Mouse (Mus musculus) limb, embryonic 14.5 days (tissue): ENCODE measurements at regions not wholly inside any gene's neighbourhood (a gene's known extent, or its start where the extent isn't known, plus 50 kb on each side); places are given as distances from the start of the nearest gene placed in this dataset.

ENCODE experiments used
- ATAC-seq: fragments of 200-750 bp; cut with Nextera tagmentation; 2 replicates; pipeline ENCODE4 v1.8.0; 2017; ENCODE audit warnings: low read depth, moderate number of reproducible peaks, moderate TSS enrichment; ENCODE audit not compliant: low FRiP score
- DNase-seq: peaks from one replicate; pipeline ENCODE4 v3.0.0-alpha.2; 2015; ENCODE audit warnings: low spot score
- H3K27ac ChIP-seq: fragments of 300-500 bp; sonication (generic); replicated peaks from 2 replicates; pipeline ENCODE4 v1.5.1; 2014; ENCODE audit warnings: low read depth, mild to moderate bottlenecking, low read length, moderate library complexity, mixed read lengths
- H3K27me3 ChIP-seq: fragments of 300-500 bp; sonication (generic); 2 replicates; pipeline ENCODE4 v1.6.1; 2014; ENCODE audit warnings: low read length, mixed read lengths; ENCODE audit not compliant: control insufficient read depth, insufficient read depth
- H3K36me3 ChIP-seq: fragments of 300-500 bp; sonication (generic); 2 replicates; pipeline ENCODE4 v1.6.1; 2014; ENCODE audit warnings: mild to moderate bottlenecking, low read length, moderate library complexity, mixed read lengths; ENCODE audit not compliant: control insufficient read depth, insufficient read depth
- H3K4me1 ChIP-seq: fragments of 300-500 bp; sonication (generic); 2 replicates; pipeline ENCODE4 v1.6.1; 2014; ENCODE audit warnings: antibody characterized with exemption, low read length, mixed read lengths; ENCODE audit not compliant: control insufficient read depth, insufficient read depth
- H3K4me2 ChIP-seq: fragments of 300-500 bp; sonication (generic); replicated peaks from 2 replicates; pipeline ENCODE4 v1.6.1; 2014; ENCODE audit warnings: low read depth, mild to moderate bottlenecking, low read length, moderate library complexity; ENCODE audit not compliant: severe bottlenecking
- H3K4me3 ChIP-seq: fragments of 300-500 bp; sonication (generic); replicated peaks from 2 replicates; pipeline ENCODE4 v1.5.1; 2014; ENCODE audit warnings: low read length
- H3K9ac ChIP-seq: fragments of 300-500 bp; sonication (generic); 2 replicates; pipeline ENCODE4 v1.6.1; 2014; ENCODE audit warnings: mild to moderate bottlenecking, low read depth, low read length, moderate library complexity; ENCODE audit not compliant: severe bottlenecking
- H3K9me3 ChIP-seq: fragments of 300-500 bp; sonication (generic); 2 replicates; pipeline ENCODE4 v1.6.1; 2016; ENCODE audit warnings: low read length; ENCODE audit not compliant: control insufficient read depth
- POLR2A ChIP-seq: fragments of 200-500 bp; IDR thresholded peaks from 2 replicates; pipeline ENCODE4 v1.8.0; 2012; ENCODE audit warnings: inconsistent platforms, mild to moderate bottlenecking, moderate library complexity, borderline replicate concordance; ENCODE audit not compliant: insufficient read depth, insufficient read length; ENCODE audit errors: extremely low read depth
- WGBS: fragments of 180-500 bp; shearing (Covaris S2); extraction: QIAGEN DNeasy Blood & Tissue Kit; methylation state at CpG from one replicate; pipeline ENCODE4 v1.1.7; 2014; 5-methylcytosine and 5-hydroxymethylcytosine counted together

GRCm38 (mm10) chr3:14999411-14999810 lies 113.3 kb downstream of the Car2 start:
- Histone ChIP-seq H3K27ac (no peak overlapping the region), H3K4me1 (no peaks in the 10 kb centered on the region), H3K4me3 (no peak overlapping the region), H3K9me3 (no peaks in the 10 kb centered on the region), H3K36me3 (no peaks in the 10 kb centered on the region), H3K9ac (no peak overlapping the region), H3K4me2 (no peak overlapping the region), H3K27me3 (no peaks in the 10 kb centered on the region)
- 65% methylated on average over 1 of the region's 1 CpGs for WGBS
- ATAC-seq (no peak), DNase-seq (no peak)
- TF ChIP-seq POLR2A = no peak

- no peak overlapping the region for H3K4me2 ChIP-seq
- no peak overlapping the region for H3K9ac ChIP-seq
- ATAC-seq = no peak
- no peaks in the 10 kb centered on the region for H3K27me3 ChIP-seq
- H3K4me1 ChIP-seq = no peaks in the 10 kb centered on the region
- no peak for TF ChIP-seq POLR2A
- no peaks in the 10 kb centered on the region for H3K36me3 ChIP-seq
- no peak overlapping the region for H3K27ac ChIP-seq
- no peak for DNase-seq
- no peak overlapping the region for H3K4me3 ChIP-seq
- no peaks in the 10 kb centered on the region for H3K9me3 ChIP-seq
These were observed 113.8 kb downstream of the Car2 start for GRCm38 (mm10) chr3:14999914-15000313.

- DNase-seq (no peak), ATAC-seq (no peak)
- no peaks in the 10 kb centered on the region for H3K9me3 ChIP-seq
- no peaks in the 10 kb centered on the region for H3K36me3 ChIP-seq
- H3K27ac ChIP-seq = no peak overlapping the region
- H3K4me1 ChIP-seq = no peaks in the 10 kb centered on the region
- H3K4me2 ChIP-seq = no peak overlapping the region
- H3K4me3 ChIP-seq = no peak overlapping the region
- 12% methylated on average over 3 of the region's 3 CpGs for WGBS
- no peak for TF ChIP-seq POLR2A
- no peak overlapping the region for H3K9ac ChIP-seq
- H3K27me3 ChIP-seq = no peaks in the 10 kb centered on the region
These were observed 114.6 kb downstream of the Car2 start for GRCm38 (mm10) chr3:15000657-15001056.

GRCm38 (mm10) chr3:15007821-15008220 lies 121.7 kb downstream of the Car2 start:
- no peak overlapping the region for H3K9ac ChIP-seq
- ATAC-seq = no peak
- WGBS = 58% methylated on average over 3 of the region's 3 CpGs
- no peaks in the 10 kb centered on the region for H3K36me3 ChIP-seq
- DNase-seq = no peak
- H3K4me2 ChIP-seq = no peak overlapping the region
- no peaks in the 10 kb centered on the region for H3K4me1 ChIP-seq
- H3K27me3 ChIP-seq = no peaks in the 10 kb centered on the region
- no peaks in the 10 kb centered on the region for H3K9me3 ChIP-seq
- TF ChIP-seq POLR2A = no peak
- no peak overlapping the region for H3K4me3 ChIP-seq
- no peak overlapping the region for H3K27ac ChIP-seq

GRCm38 (mm10) chr3:15008501-15008900 lies 122.4 kb downstream of the Car2 start:
- no peak for DNase-seq
- H3K27ac ChIP-seq = no peak overlapping the region
- ATAC-seq = no peak
- no peak overlapping the region for H3K4me3 ChIP-seq
- 80% methylated on average over 1 of the region's 1 CpGs for WGBS
- no peaks in the 10 kb centered on the region for H3K4me1 ChIP-seq
- no peaks in the 10 kb centered on the region for H3K36me3 ChIP-seq
- H3K4me2 ChIP-seq = no peak overlapping the region
- H3K27me3 ChIP-seq = no peaks in the 10 kb centered on the region
- no peak for TF ChIP-seq POLR2A
- no peak overlapping the region for H3K9ac ChIP-seq
- H3K9me3 ChIP-seq = no peaks in the 10 kb centered on the region

GRCm38 (mm10) chr3:15009747-15010146 lies 123.7 kb downstream of the Car2 start:
- no peak for TF ChIP-seq POLR2A
- ATAC-seq = no peak
- no peak for DNase-seq
- no peaks in the 10 kb centered on the region for H3K9me3 ChIP-seq
- 87% methylated on average over 2 of the region's 2 CpGs for WGBS
- no peaks in the 10 kb centered on the region for H3K36me3 ChIP-seq
- no peak overlapping the region for H3K27ac ChIP-seq
- no peak overlapping the region for H3K4me3 ChIP-seq
- no peaks in the 10 kb centered on the region for H3K27me3 ChIP-seq
- no peak overlapping the region for H3K4me2 ChIP-seq
- no peaks in the 10 kb centered on the region for H3K4me1 ChIP-seq
- no peak overlapping the region for H3K9ac ChIP-seq
